Mouse (Mus musculus) left cerebral cortex, postnatal 10 days (tissue): ENCODE data around the gene Ppp1r12a. TPM values are rescaled to one million over a fixed set of nuclear protein-coding genes. Genes with fewer than 3 reads are reported as not detected.
"Not testable (repeated sequence)": the region's sequence is repeated elsewhere in the genome, so short reads cannot be mapped to it uniquely, and the experiment has no call there.

Source experiments
- DNase-seq, 2 experiments: peaks; one replicate each; pipeline ENCODE4 v3.0.0; 2021 to 2022; ENCODE audit warnings: low spot score in 2 of 2, mixed read lengths in 1 of 2; ENCODE audit errors: extremely low spot score in 1 of 2
- intact Hi-C: fragments of 180-260 bp; cut with DNase I; formaldehyde crosslinking; loops from one replicate; pipeline ENCODE4 v1.15.1; 2025
- total RNA-seq, 2 experiments: library from RNA; stranded (reverse); gene quantifications; 2 replicates each; pipeline ENCODE4 v1.2.3; 2021

Ppp1r12a gene
- total RNA-seq, 2 experiments from 2014 or later: 103 to 109 TPM

DNA sequence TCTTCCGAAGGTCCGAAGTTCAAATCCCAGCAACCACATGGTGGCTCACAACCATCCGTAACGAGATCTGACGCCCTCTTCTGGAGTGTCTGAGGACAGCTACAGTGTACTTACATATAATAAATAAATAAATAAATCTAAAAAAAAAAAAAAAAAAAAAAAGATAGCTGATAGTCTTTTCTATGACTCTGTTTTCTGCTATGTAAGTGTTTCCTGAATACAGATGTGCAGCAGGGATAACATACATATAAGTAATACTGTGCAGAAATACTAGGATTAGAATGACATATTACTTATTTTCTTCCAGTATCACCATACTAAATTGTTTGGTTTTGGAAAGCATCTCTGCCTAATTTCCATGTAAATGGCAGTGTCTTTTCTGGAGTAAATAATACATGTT lies 119.1 kb downstream of the Ppp1r12a start:
- intact Hi-C loops, DNase-seq: not testable (repeated sequence)

DNA sequence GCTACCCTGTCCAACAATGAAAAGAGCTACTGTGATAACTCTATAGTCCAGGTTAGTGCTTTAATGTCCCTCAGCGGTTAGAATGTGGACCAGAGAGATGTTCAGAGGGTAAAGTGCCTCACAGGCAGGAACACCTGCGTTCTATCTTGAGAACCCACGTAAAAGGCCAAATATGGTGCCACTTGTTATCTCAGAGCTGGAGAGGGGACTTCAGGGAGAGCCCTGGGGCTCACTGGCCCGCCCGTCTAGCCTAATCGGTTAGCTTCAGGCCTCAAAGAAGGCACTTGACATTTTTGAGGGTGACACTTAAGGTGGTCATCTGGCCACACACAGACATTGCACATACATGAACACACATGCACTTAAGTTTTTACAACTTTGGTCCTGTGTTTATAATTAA lies 120.4 kb downstream of the Ppp1r12a start:
- no peak for DNase-seq
- intact Hi-C loops: no loop called here

DNA sequence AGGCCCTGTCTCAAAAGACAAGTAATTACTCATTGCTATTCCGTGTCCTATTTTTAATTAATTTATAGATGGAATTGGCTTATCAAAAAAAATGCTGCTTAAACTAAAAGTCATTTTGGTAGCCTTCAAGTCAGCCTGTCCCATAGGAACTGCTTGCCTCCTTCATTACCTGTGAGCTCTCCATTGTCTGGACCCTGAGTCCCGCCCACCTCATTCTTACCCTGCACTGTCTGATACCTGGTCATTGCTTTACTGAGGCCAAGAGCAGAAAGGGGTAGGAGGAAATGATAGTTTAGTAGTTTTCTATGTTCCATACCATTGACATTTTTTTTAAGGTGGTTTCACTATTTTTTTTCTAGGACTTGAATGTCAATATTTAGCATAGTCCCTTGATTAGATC lies 121.4 kb downstream of the Ppp1r12a start:
- DNase-seq: no peak
- intact Hi-C loops: no loop called here

DNA sequence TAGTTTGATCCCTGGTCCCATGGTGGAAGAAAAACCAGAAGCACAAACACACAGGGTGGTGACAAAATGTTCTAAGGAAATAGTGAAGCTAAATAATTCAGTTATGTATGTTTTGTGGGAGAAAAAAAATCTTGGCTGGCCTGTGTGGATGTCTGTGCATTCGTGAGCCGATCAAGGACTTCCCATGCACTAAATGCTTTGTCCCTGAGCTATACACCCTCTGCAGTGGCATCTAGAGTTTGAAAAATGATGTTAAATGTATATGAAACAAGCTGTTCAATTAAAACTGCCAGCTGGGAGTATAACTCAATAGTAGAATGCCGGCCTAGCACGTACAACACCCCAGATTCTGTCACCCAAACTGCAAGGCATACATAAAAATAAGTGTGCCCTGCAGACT lies 121.8 kb downstream of the Ppp1r12a start:
- intact Hi-C loops: no loop called here
- DNase-seq: no peak

DNA sequence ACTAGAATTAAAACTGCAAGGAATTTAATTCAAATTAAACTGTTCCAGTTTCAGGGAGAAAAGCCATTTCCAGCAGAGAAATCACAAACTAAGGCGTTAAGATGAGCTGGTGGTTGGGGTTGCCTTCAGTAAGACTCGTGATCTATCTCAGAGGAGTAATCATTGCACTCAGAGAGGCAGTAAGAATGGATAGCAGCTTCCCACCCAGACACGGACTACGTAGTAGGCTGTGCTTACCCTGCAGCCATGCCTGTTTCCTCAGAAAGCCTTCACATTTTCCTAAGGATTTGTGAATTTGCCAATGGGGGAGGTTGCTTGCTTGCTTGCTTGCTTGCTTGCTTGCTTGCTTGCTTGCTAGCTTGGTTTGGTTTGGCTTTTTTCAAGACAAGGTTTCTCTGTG lies 122.5 kb downstream of the Ppp1r12a start:
- intact Hi-C loops: no loop called here
- DNase-seq: no peak

DNA sequence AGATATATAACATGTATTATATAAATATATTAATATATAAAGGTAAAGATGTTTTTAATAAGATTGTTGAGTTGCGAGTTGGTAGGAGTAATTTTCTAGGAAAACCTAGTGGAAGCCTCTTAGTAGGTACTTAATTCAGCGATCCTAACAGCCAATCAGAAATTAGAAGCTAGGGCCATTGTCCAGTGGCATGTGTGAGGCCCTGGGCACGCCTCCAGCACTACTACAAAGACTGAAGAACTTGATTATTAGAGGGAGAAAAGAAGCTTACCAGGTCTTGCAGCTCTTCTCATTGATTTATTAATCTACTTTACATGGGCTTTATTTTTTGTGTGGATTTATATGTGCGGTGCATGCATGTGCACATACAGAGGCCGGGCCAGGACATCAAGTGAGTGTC lies 123.0 kb downstream of the Ppp1r12a start:
- intact Hi-C loops: no loop called here
- DNase-seq: no peak

DNA sequence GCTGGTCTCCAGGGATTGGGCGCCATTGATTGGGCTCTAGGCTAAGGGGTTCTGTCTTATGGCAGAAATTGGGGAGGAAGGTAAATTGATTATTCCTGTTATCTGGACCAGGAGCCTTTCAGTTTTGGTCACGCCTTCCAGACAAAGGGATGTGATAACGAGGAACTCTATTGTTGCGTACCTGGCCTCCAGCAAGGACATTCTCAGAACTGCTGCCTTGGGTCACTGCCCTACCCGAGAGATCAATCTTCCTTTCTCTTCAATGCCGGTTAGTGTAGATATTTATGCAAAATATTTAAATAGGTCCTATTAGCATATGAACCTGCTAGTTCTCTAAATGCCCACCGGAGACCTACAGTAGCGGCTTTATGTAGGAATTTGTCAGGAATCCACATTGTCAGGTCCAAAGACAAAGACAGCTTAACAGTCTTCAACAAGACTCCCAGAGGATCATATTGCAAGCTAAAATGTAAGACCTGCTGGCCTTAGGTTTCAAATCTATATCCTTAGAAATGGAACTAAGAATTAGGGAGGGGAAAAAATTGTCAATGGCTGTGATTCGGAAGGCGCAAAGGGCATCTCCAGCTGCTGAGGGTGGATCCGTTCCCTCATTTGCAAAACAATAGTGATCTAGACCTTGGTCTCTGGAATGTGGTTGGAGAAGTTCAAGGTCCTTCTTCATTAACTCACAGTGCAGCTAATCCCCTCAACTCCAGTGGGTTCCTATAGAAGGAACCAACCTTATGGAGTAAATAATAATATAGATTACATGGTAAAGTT lies 124.9 kb downstream of the Ppp1r12a start:
- DNase-seq: no peak
- intact Hi-C loops: no loop called here

DNA sequence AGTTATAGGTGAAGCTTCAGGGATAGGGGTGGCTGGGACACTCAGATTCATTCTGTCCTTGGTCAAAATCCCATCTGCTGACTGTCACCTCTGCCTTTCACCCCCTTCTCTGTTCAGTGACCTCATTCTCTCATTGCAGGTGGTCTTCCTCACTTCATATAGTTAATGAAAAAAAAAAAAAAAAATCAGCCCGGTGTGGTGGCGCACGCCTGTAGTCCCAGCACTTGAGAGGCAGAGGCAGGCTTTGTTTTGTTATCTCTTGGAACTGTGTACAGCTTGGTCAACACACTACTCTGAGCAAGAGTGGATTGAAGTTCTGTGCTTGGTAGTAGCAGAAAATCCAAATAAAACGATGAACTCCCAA lies 125.4 kb downstream of the Ppp1r12a start:
- intact Hi-C loops: no loop called here
- DNase-seq: no peak

DNA sequence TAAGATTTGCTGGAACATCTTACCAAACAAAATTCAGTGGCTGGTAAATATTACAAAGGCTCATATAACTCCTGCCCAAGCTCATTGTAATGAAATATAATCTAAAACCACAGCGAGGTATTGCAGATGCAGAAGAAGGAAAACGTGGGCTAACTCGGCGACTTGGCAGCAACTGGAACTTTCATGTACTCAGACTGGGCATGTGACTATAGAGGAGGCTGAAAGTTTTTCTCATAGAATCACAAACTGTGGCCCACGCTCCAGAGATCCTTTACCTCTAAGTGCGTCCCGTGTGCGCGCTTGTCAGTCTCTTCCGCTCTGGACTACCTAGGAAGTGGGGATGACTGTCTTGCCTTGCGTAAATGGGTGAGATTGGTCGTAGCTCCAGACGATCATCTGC lies 128.1 kb downstream of the Ppp1r12a start:
- DNase-seq: no peak
- intact Hi-C loops: no loop called here

DNA sequence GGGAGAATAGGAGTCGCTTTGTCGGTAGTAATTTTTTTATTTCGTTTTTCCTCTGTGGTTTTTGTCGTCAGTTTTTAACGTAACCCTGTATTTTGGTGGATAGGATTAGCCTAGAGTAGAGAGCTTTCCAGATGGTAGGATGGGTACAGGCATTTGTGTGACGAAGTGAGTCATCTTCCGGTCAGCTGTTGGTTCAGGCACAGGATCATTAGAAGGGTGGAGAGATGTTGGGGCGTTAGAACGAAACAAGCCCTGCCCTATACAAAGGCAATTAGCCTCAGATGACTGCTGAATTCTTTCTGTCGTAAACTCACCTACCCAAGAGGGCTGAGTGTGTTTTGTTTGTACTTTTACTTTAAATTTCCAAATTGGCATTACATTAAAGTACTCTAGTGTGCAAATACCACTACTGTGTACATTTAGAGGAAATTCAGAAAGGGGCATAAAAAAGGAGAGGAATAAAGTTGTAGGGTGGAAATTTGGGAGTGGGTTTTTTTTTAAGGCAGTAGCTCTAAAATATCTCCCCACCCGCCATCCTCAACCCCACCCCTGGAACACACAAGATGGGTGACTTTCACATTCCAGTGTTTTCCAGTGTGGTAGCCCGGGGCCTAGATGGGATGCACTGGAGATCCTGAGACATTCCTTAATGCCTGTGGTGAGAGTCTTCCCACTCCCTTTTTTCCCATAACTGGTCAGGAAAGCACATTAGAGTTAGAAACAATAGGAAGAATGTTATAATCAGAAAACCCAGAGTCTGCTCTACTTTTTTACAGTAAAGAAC lies 129.9 kb downstream of the Ppp1r12a start:
- no peak for DNase-seq
- intact Hi-C loops: no loop called here

DNA sequence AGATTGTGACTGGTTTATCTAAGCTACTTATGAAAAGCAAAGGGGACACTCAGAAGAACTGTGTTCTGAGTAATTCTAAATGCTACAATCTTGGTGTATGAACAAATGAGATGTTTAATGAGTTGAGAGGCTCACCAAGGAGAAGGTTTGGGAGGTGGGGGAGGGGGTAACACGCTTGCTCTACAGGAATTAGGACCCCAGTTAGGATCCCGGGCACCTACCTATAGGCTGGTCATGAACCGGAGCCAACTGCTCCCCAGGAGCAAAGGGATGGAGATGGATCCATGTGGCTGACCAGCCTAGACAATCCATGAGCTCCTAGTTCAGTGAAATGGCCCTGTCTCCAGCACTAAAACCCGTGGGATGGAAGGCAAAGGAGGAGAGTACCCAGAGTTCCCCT lies 130.7 kb downstream of the Ppp1r12a start:
- intact Hi-C loops: no loop called here
- no peak for DNase-seq

DNA sequence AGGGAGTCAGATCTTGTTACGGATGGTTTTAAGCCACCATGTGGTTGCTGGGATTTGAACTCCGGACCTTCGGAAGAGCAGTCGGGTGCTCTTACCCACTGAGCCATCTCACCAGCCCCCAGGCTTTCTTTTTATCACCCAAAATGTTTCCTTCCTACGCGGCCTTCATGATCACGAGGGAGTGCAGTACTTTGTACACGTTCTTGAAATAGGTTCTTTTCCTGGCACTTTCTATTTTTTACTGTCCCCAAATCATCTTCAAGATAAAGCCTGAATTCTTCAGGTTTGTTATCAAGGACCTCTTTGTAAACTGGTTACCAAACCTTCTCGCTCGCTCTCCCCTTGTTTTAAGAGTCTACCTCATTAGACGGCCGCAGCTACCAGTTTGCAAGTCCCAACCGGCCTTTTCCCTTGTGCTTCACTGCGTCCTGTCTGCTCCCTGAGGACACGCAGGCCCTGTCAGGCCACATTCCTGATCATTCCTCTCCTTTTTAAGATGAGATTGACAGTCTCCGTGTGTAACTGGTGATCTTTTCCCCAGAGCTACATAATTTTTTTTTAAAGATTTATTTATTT lies 131.7 kb downstream of the Ppp1r12a start:
- DNase-seq: no peak

DNA sequence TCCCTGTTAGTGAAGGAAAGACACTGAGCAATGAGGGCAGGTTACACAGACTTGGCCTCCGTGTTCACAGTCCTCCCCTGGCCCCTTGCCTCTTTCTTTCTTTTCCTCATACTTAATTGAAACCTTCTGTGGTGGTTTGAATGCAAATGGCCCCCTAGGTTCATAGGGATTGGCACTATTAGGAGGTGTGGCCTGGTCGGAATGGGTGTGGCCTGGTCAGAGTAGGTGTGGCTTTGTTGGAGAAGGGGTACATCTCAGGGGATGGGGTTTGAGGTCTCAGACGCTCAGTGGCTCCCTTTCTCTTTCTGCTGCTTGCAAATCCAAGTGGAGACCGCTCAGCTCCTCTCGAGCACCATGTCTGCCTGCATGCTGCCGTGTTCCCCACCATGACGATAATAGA lies 132.8 kb downstream of the Ppp1r12a start:
- DNase-seq: no peak

More for the DNA sequence above, 131.7 kb downstream of the Ppp1r12a start:
- intact Hi-C loops: no loop called here

DNA sequence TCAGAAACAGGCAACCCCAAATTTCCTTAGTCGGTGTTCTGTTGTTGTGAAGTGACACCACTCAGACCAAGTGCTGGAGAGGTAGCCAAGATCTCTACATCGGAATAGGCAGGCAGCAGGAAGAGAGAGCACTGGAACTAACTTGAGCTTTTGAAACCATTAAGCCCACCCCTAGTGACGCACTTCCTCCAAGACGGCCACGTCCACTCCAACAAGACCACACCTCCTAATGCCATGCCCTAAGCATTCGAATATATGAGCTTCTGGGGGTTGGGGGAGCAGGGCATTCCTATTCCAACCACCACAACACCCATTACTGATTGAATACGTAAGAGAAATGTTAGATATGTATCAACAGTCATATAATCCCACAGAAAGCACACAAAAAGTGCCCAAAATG lies 134.5 kb downstream of the Ppp1r12a start:
- DNase-seq: no peak
- intact Hi-C loops: no loop called here

More for the DNA sequence above, 132.8 kb downstream of the Ppp1r12a start:
- intact Hi-C loops: no loop called here

DNA sequence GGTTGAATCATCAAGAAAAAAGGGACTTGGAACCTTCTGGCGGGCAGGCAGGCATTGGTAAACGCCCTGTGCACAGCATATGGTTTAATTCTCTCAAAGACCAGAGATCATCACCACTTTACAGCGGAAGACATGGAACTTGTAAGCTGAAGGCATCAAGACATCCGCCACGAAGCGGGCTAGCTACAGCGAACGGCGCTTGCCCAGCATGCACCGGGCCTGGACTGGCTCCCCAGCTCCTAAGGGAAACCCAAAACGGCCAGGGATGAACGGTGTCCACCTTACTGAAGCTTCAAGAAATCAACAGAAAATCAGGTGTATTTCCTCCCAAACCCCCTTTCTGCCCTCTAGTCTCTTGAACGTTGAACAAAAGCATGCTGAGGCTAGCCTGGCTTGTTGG lies 136.3 kb downstream of the Ppp1r12a start:
- DNase-seq: no peak
- intact Hi-C loops: no loop called here

DNA sequence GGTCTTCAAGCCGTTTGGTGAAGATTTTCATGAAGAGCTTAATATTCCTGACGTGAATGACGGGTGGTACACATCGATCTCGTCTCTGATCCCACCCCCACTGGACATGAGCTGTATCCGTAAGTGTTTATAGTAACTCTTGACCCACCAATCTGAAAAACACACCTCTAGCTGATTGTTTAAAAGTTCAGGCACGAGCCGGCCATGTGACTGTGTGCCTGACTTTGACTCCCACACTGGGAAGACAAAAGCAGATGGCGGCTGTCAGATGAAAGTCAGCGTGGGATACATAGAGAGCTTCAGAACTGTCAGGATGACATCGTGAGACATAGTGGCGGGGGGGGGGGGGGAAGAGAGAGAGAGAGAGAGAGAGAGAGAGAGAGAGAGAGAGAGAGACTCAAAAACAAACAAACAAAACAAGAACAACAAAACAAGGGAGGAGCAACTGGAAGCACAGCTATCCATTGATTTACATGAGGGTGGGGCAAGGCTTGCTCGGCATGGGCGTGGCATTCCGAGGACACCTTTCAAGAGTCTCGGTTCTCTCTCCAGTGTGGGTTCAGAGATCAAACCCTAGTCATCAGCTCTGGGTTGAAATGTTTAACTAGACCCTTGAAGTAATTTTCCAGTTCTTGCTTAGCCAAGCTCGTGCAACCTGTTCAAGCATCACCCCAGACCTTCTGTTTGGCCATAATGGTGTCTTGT lies 137.0 kb downstream of the Ppp1r12a start:
- intact Hi-C loops: no loop called here
- DNase-seq: no peak

DNA sequence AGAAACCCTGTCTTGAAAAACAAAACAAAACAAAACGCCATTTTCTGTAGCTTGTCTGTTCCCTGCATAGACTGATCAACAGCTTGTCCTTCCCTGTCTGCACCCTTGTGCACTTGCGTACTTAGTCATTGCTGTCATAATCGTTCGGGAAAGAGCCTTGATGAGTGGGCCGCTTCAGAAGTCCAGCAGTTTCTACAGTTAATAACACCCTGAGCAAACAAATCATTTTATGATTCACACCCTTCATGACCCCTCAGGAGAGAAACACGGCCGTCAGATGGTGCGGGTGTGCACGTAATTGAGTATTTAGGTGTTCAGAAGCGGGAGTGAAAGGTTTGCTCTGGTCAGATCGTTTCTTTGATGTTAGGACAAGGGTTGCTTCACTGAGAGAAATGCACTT lies 137.8 kb downstream of the Ppp1r12a start:
- DNase-seq: no peak
- intact Hi-C loops: loop anchor here (2.0 kb wide), 1 partner anchor 137 kb away; no protein-coding TSS in a partner anchor

DNA sequence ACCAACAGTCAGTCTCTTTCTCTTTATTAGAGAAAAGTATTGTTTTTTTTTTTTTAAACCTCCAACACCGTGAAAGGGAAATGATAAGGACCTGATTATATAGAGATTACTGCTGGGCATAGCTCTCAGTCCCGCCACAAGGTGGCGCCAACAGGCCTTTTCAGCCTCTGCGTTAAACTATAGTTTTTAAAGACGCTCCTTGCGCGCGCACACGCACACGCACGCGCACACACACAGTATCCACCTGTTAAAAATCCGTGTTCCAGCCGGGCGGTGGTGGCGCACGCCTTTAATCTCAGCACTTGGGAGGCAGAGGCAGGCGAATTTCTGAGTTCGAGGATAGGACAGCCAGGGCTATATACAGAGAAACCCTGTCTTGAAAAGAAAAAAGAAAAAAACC lies 138.8 kb downstream of the Ppp1r12a start:
- intact Hi-C loops: loop anchor here (2.0 kb wide), 1 partner anchor 136 kb away; no protein-coding TSS in a partner anchor
- DNase-seq: peak; percentile 59 to 86

DNA sequence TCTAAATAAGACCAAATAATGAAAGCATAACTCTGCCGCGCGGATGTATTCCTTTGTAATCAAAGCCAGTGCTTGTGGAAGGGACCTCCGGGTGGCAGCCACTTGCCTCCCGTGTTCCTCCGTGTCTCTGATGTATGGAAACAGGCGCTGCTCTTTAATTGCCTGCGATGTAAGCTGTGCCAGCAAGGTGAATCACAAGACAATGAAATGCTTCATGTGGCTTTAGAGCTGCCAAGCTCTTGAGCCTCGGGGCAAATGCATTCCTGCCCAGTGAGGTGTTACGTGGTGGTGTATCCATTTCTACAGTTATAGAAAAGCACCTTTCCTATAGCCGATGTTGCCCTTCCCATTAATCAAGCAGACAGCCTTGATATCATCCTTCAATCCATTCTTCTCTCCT lies 145.8 kb downstream of the Ppp1r12a start:
- no peak for DNase-seq
- intact Hi-C loops: no loop called here
